Mouse (Mus musculus) embryonic facial prominence, embryonic 15.5 days (tissue): Measurements from ENCODE around the gene Tpcn2. TPM values are rescaled to one million over a fixed set of nuclear protein-coding genes. Genes with fewer than 3 reads are reported as not detected.

Source experiments
- ATAC-seq: fragments of 200-750 bp; cut with Nextera tagmentation; 2 replicates; pipeline ENCODE4 v1.8.0; 2017; ENCODE audit warnings: low read depth, moderate TSS enrichment; ENCODE audit not compliant: insufficient number of reproducible peaks, low FRiP score, low TSS enrichment
- H3K27ac ChIP-seq: fragments of 300-500 bp; sonication (generic); replicated peaks from 2 replicates; pipeline ENCODE4 v1.5.1; 2015; ENCODE audit warnings: mild to moderate bottlenecking, inconsistent platforms
- H3K27me3 ChIP-seq: fragments of 300-500 bp; sonication (generic); 2 replicates; pipeline ENCODE4 v1.6.1; 2015; ENCODE audit warnings: inconsistent platforms
- H3K36me3 ChIP-seq: fragments of 300-500 bp; sonication (generic); 2 replicates; pipeline ENCODE4 v1.6.1; 2015; ENCODE audit warnings: mild to moderate bottlenecking, inconsistent platforms
- H3K4me1 ChIP-seq: fragments of 300-500 bp; sonication (generic); 2 replicates; pipeline ENCODE4 v1.6.1; 2015; ENCODE audit warnings: inconsistent platforms
- H3K4me2 ChIP-seq: fragments of 300-500 bp; sonication (generic); replicated peaks from 2 replicates; pipeline ENCODE4 v1.6.1; 2015; ENCODE audit warnings: mild to moderate bottlenecking, inconsistent platforms
- H3K4me3 ChIP-seq: fragments of 300-500 bp; sonication (generic); replicated peaks from 2 replicates; pipeline ENCODE4 v1.5.1; 2015; ENCODE audit warnings: mild to moderate bottlenecking, inconsistent platforms
- H3K9ac ChIP-seq: fragments of 300-500 bp; sonication (generic); 2 replicates; pipeline ENCODE4 v1.6.1; 2015; ENCODE audit warnings: inconsistent platforms
- H3K9me3 ChIP-seq: fragments of 300-500 bp; sonication (generic); replicated peaks from 2 replicates; pipeline ENCODE4 v1.6.1; 2016; ENCODE audit warnings: inconsistent platforms
- WGBS: fragments of 180-500 bp; shearing (Covaris S2); methylation state at CpG from one replicate; pipeline ENCODE4 v1.1.7; 2015; 5-methylcytosine and 5-hydroxymethylcytosine counted together
- polyA plus RNA-seq: library from polyadenylated mRNA; unstranded; fragments of >200 nt; fragmentation: Nextera tagmentation; extraction: Ambion mirVana; gene quantifications from 2 replicates; pipeline ENCODE4 v1.2.1, GENCODE M21; 2015

Gene Tpcn2
- 12.2 and 12.3 TPM in 2 replicates for polyA plus RNA-seq

DNA sequence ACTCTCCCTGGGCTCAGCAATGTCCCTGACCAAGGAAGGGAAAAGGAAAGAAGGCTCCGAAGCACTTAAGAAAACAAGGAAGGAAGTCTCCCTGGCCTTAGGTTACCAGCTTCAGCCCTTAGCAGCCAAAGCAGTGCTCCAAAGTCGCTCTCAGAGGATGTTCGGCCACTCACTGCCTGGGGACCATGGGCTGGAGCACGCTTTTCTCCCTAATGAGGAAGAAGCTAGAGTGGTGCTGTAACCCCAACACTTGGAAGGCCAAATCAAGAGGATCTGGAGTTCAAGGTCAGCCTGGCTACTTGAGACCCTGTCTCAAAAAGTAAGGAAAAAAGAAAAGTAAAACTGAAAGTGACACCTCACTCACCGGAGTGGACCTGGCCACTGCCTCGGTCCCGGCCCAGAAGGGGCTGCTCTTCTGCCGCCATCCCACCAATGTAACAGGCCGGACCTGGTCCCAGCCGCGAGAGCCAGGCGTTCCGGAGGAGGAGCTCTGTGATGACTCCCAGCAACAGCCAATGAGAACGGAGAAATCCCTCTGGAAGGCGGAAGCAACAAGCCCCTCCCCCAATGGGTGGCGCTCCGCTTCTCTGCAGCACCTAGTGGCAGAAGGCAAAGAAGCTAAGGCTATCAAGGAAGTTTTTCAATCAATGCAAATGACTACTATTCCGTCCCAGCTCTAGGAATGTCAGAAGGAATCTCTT is at the start of gene Tpcn2:
TSS of gene Tpcn2 (minus strand) at position 525 of the 701 bp plus-strand sequence.
- Histone ChIP-seq H3K4me3 (peak within 1 kb of the TSS; percentile 63), H3K9ac (peak within 1 kb of the TSS; percentile 48), H3K4me1 (peaks cover 25% of the 10 kb centered on the region), H3K4me2 (peak within 1 kb of the TSS; percentile 72), H3K27ac (0 out of 2 replicates have a peak within 1 kb of the TSS, but pooled peaks have one; percentile 25), H3K36me3 (peaks cover 16% of the 10 kb centered on the region), H3K27me3 (no peaks in the 10 kb centered on the region), H3K9me3 (no peaks in the 10 kb centered on the region)
- 3% methylated on average over 18 of the region's 18 CpGs for WGBS
- ATAC-seq = peak; percentile 92

GRCm38 (mm10) chr7:145332376-145333041 is 48.7 kb upstream of the Tpcn2 start:
- Histone ChIP-seq H3K36me3 (no peaks in the 10 kb centered on the region), H3K27me3 (no peaks in the 10 kb centered on the region), H3K4me1 (peaks cover 46% of the 10 kb centered on the region)

DNA sequence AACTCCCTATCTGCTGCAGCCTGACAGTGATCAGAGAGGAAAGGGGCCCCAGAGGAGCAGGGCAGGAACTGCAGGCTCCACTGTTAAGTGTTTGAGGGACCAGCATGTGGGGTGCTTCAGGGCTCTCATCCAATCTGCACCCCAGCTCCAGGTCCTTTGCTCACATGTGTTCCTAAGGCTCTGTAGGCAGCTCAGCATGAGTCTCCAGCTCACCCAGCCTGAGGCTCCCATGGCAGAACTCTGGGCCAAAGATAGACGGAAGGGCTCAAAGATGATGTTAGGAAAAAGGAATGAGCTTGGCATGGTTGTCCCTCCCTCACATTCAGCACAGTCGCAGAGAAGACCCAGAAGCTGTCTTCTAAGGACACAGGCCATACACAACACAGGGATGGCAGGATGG is 46.8 kb upstream of the Tpcn2 start:
- Histone ChIP-seq H3K27me3 (no peaks in the 10 kb centered on the region), H3K36me3 (no peaks in the 10 kb centered on the region), H3K27ac (peak overlapping the region; percentile 82), H3K4me3 (no peak overlapping the region), H3K9me3 (no peaks in the 10 kb centered on the region), H3K4me1 (peaks cover 46% of the 10 kb centered on the region), H3K4me2 (no peak overlapping the region), H3K9ac (no peak overlapping the region)
- ATAC-seq = no peak
- WGBS = 51% methylated on average over 2 of the region's 2 CpGs

More at GRCm38 (mm10) chr7:145332376-145333041, 48.7 kb upstream of the Tpcn2 start:
- H3K4me2 ChIP-seq = no peak overlapping the region
- H3K4me3 ChIP-seq = no peak overlapping the region
- peak overlapping the region; percentile 51 for H3K27ac ChIP-seq
- WGBS = 18% methylated on average over 1 of the region's 1 CpGs
- no peak overlapping the region for H3K9ac ChIP-seq
- no peaks in the 10 kb centered on the region for H3K9me3 ChIP-seq
- ATAC-seq = peak; percentile 47

DNA sequence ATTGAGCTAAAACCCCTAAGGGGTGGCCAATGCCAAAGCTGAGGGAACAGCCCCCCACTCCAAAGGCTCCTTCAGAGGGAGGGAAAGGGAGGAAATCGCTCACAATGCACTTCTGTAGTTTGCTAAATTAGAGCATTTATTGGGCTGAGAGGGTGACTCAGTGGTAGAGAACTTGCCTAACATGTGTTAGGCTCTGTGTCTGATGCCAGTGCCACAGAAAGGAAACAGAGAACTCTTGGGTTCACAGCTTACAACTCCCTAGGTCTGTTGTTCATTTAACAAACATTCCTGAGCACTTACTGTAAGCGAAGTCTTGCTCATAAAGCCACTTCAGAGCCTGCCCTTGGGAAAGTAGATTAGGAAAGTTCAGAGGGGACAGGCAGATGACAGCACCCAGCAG is 46.2 kb upstream of the Tpcn2 start:
- H3K36me3 ChIP-seq = no peaks in the 10 kb centered on the region
- peak overlapping the region; percentile 83 for H3K27ac ChIP-seq
- H3K4me3 ChIP-seq = no peak overlapping the region
- H3K9ac ChIP-seq = no peak overlapping the region
- H3K9me3 ChIP-seq = no peaks in the 10 kb centered on the region
- peak; percentile 16; the same call in 1 of the 2 replicates for ATAC-seq
- no peak overlapping the region for H3K4me2 ChIP-seq
- 44% methylated on average over 2 of the region's 2 CpGs for WGBS
- no peaks in the 10 kb centered on the region for H3K27me3 ChIP-seq
- H3K4me1 ChIP-seq = peaks cover 43% of the 10 kb centered on the region

GRCm38 (mm10) chr7:145325697-145326096 is 41.9 kb upstream of the Tpcn2 start:
- no peaks in the 10 kb centered on the region for H3K36me3 ChIP-seq
- no peak overlapping the region for H3K27ac ChIP-seq
- no peak overlapping the region for H3K4me3 ChIP-seq
- H3K27me3 ChIP-seq = no peaks in the 10 kb centered on the region
- no peak overlapping the region for H3K9ac ChIP-seq
- H3K4me1 ChIP-seq = peaks cover 10% of the 10 kb centered on the region
- H3K4me2 ChIP-seq = no peak overlapping the region
- ATAC-seq = no peak
- WGBS = 43% methylated on average over 2 of the region's 2 CpGs
- no peaks in the 10 kb centered on the region for H3K9me3 ChIP-seq

DNA sequence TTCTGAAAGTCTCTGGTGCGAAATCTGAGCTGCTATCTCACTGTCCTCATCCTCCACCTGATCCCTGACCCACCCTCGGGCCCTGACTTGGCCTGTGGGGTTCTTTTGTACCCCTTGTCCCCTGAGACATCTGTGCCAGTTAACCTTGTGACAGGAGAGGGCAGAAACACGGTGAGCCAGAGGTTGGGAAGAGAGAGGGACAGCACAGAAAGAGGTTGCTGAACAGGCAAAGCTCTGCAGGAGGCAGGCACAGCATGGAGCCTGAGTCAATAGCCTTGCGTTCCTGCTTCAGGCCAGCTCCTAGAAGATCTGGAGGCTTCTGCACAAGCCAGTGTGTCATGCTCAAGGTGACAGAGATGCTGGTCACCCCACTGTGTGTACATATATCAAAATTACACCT is 39.8 kb upstream of the Tpcn2 start:
- Histone ChIP-seq H3K4me1 (no peaks in the 10 kb centered on the region), H3K4me2 (no peak overlapping the region), H3K27me3 (no peaks in the 10 kb centered on the region)

GRCm38 (mm10) chr7:145319481-145319880 is 35.7 kb upstream of the Tpcn2 start:
- no peak for ATAC-seq
- H3K4me1 ChIP-seq = no peaks in the 10 kb centered on the region
- H3K9me3 ChIP-seq = no peaks in the 10 kb centered on the region
- H3K9ac ChIP-seq = no peak overlapping the region
- H3K27ac ChIP-seq = no peak overlapping the region
- H3K4me2 ChIP-seq = no peak overlapping the region
- no peaks in the 10 kb centered on the region for H3K36me3 ChIP-seq
- no peaks in the 10 kb centered on the region for H3K27me3 ChIP-seq
- WGBS = 63% methylated on average over 3 of the region's 3 CpGs
- H3K4me3 ChIP-seq = no peak overlapping the region

More for the DNA sequence above, 39.8 kb upstream of the Tpcn2 start:
- no peaks in the 10 kb centered on the region for H3K36me3 ChIP-seq
- H3K9me3 ChIP-seq = no peaks in the 10 kb centered on the region
- no peak overlapping the region for H3K4me3 ChIP-seq
- ATAC-seq = no peak
- no peak overlapping the region for H3K9ac ChIP-seq
- WGBS = 37% methylated on average over 4 of the region's 4 CpGs
- no peak overlapping the region for H3K27ac ChIP-seq

- no peak for ATAC-seq
- Histone ChIP-seq H3K9me3 (no peaks in the 10 kb centered on the region), H3K27ac (no peak overlapping the region), H3K4me3 (no peak overlapping the region), H3K4me1 (no peaks in the 10 kb centered on the region), H3K4me2 (no peak overlapping the region), H3K27me3 (no peaks in the 10 kb centered on the region), H3K36me3 (no peaks in the 10 kb centered on the region), H3K9ac (no peak overlapping the region)
- 57% methylated on average over 4 of the region's 4 CpGs for WGBS
Observed at GRCm38 (mm10) chr7:145317522-145317921, 33.7 kb upstream of the Tpcn2 start.

DNA sequence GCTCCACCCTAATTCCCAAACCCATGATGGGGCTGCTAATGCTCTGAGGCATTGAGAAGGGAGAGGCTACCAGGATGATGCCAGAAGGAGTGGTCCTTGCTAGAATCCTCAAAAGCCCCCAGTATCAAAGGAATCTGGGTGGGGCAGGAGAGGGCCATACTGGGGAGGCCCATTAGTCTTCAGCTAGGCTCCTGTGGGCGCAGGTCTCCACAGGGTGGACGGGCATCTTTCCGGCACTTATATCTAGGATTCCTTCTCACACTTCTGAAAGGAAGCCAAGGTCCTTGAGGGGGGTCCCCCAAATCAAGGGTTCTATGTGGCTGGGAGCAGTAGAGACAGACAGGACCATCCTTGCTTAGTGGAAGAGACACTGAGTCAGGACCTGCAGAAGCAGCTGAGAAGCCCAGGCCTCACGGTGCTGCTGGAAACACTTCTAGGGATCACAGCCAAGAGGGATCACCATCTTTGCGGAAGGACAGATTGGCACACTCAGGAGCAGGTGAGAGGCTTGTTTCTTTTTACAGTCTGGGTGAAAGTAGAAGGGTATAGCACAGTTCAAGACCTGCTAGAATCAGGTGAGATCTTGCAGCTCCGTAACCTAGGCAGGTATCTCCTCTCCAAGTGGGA is 31.1 kb upstream of the Tpcn2 start, which contains the start of gene Mrgprd:
TSS of gene Mrgprd (plus strand) at position 51 of the 627 bp plus-strand sequence.
- Histone ChIP-seq H3K9ac (no peak within 1 kb of the TSS), H3K9me3 (no peaks in the 10 kb centered on the region), H3K27ac (no peak within 1 kb of the TSS), H3K4me3 (no peak within 1 kb of the TSS), H3K36me3 (no peaks in the 10 kb centered on the region), H3K4me1 (no peaks in the 10 kb centered on the region), H3K4me2 (no peak within 1 kb of the TSS), H3K27me3 (no peaks in the 10 kb centered on the region; the same call in 1 of the 2 replicates)
- no peak for ATAC-seq
- 88% methylated on average over 6 of the region's 6 CpGs for WGBS

- Histone ChIP-seq H3K4me1 (no peaks in the 10 kb centered on the region), H3K27ac (no peak overlapping the region), H3K9ac (no peak overlapping the region), H3K36me3 (no peaks in the 10 kb centered on the region), H3K9me3 (no peaks in the 10 kb centered on the region), H3K4me2 (no peak overlapping the region), H3K27me3 (no peaks in the 10 kb centered on the region; the same call in 1 of the 2 replicates), H3K4me3 (no peak overlapping the region)
- WGBS = 63% methylated on average over 3 of the region's 3 CpGs
- no peak for ATAC-seq
Observed at GRCm38 (mm10) chr7:145312137-145312536, 28.3 kb upstream of the Tpcn2 start.

DNA sequence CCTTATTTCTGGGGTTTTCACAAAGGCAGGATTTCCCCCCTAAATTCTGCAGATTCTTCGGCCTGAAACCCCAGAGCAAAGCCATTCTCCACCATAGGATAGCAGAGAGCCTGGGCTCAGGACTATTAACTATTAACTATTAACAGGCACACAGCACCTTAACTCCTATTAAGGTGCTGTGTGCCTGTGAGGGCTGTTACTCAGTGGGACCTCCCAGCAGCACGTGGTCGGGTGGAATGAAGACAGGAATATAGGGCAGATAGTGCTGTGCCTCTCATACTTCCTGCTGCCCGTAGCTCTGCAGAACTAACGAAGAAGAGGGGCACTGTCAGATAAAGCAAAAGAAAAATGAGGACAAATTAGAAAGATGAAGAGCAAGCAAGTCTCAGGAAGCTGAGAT is 26.7 kb upstream of the Tpcn2 start:
- ATAC-seq = no peak
- no peak overlapping the region for H3K4me3 ChIP-seq
- WGBS = 73% methylated on average over 5 of the region's 5 CpGs

More for the DNA sequence above, 26.7 kb upstream of the Tpcn2 start:
- H3K4me1 ChIP-seq = no peaks in the 10 kb centered on the region
- no peak overlapping the region for H3K4me2 ChIP-seq
- H3K27ac ChIP-seq = no peak overlapping the region
- no peaks in the 10 kb centered on the region; the same call in 1 of the 2 replicates for H3K27me3 ChIP-seq
- H3K9ac ChIP-seq = no peak overlapping the region
- H3K36me3 ChIP-seq = no peaks in the 10 kb centered on the region
- H3K9me3 ChIP-seq = no peaks in the 10 kb centered on the region
